Mouse (Mus musculus): ENCODE results near the gene Bcas3.

DNA sequence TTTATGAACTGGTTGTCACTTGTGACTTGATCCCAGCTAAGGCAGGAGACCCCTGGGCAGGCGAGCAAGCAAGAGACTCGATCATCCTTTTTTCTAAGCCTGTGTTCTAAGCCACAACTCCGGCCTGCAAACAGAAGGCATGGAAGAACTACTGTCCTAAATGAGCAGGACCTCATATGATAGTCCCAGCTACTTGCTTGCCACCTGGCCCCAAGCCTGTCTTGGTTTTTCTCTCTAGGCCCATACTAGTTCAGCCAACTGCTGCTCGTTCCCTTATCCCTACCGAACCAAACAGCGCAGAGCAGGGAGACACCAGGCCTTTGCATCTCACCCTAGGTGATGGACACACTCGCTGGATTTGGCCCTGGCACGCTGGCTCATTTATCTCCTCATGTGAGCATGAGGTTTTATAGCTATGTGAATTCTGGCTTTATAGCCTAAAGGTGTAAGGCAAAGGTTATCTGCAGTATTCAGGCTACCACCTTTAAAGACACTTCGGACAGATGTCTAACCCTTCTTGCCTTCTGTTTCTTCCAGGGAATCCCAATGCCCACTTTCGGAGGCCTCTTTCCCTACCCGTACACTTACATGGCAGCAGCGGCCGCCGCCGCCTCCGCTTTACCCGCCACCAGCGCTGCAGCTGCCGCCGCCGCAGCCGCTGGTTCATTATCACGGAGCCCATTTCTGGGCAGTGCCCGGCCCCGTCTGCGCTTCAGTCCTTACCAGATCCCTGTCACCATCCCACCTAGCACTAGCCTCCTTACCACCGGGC is 487.2 kb downstream of the Bcas3 start:
- TF ChIP-seq CTCF (IDR thresholded peaks at IDR 0.05; ENCODE audit: low read depth, low read length) (no peak), POLR2AphosphoS5 (IDR thresholded peaks at IDR 0.05; ENCODE audit: insufficient replicate concordance, low read depth, low read length) (no peak), GATA1 (IDR thresholded peaks at IDR 0.05; ENCODE audit: borderline replicate concordance, low read length) (no peak), GATA2 (IDR thresholded peaks at IDR 0.05; ENCODE audit: borderline replicate concordance, low read depth, low read length) (no peak)

Data from G1E (cell line).